Mouse (Mus musculus) C2C12 (cell line): ENCODE measurements around the gene Tpp2. TPM values are rescaled to one million over a fixed set of nuclear protein-coding genes. Genes with fewer than 3 reads are reported as not detected.

Experiments used
- H3K27me3 ChIP-seq: one replicate; pipeline ENCODE4 v1.6.1; 2011; ENCODE audit not compliant: control insufficient read depth, insufficient read depth, insufficient read length
- H3K36me3 ChIP-seq: one replicate; pipeline ENCODE4 v1.6.1; 2011; ENCODE audit not compliant: control insufficient read depth, insufficient read depth
- H3K4me3 ChIP-seq: one replicate; pipeline ENCODE4 v1.5.1; 2011; ENCODE audit warnings: mild to moderate bottlenecking, control low read depth; ENCODE audit not compliant: poor library complexity, insufficient read depth, severe bottlenecking
- H3K79me2 ChIP-seq: one replicate; pipeline ENCODE4 v1.6.1; 2011; ENCODE audit not compliant: control insufficient read depth, insufficient read depth
- H3K79me3 ChIP-seq: one replicate; pipeline ENCODE4 v1.6.1; 2011; ENCODE audit warnings: low read depth, control low read depth
- H3ac ChIP-seq: one replicate; pipeline ENCODE3; 2011; ENCODE audit warnings: low read depth; ENCODE audit not compliant: control insufficient read depth, insufficient read length
- CEBPB ChIP-seq: IDR thresholded peaks from one replicate; pipeline ENCODE4 v1.6.1; 2011; ENCODE audit warnings: low read depth, mild to moderate bottlenecking, control low read depth, moderate library complexity
- CTCF ChIP-seq: IDR thresholded peaks from one replicate; pipeline ENCODE4 v1.5.1; 2011; ENCODE audit not compliant: control insufficient read depth, insufficient read depth, insufficient read length
- FOSL1 ChIP-seq: IDR thresholded peaks from one replicate; pipeline ENCODE4 v1.8.0; 2011; ENCODE audit warnings: mild to moderate bottlenecking, low read length; ENCODE audit not compliant: poor library complexity, insufficient read depth, severe bottlenecking
- MAX ChIP-seq: IDR thresholded peaks from one replicate; pipeline ENCODE4 v1.6.1; 2011; ENCODE audit warnings: mild to moderate bottlenecking, control low read depth
- MYOD1 ChIP-seq: IDR thresholded peaks from one replicate; pipeline ENCODE4 v1.6.1; 2011; ENCODE audit warnings: low read depth; ENCODE audit not compliant: control insufficient read depth, insufficient read length
- MYOG ChIP-seq: IDR thresholded peaks from one replicate; pipeline ENCODE4 v1.6.1; 2011; ENCODE audit not compliant: control insufficient read depth, insufficient read length; ENCODE audit errors: extremely low read depth
- USF1 ChIP-seq: IDR thresholded peaks from one replicate; pipeline ENCODE4 v1.6.1; 2011; ENCODE audit warnings: low read depth, mild to moderate bottlenecking, control low read depth, moderate library complexity
- microRNA-seq: library from miRNA; unstranded; fragments of <30 nt; microRNA quantifications from one replicate; pipeline ENCODE4, GENCODE M21; 2019; ENCODE audit warnings: borderline microRNAs expressed
- polyA plus RNA-seq: library from polyadenylated mRNA; unstranded; fragments of >200 nt; fragmentation: generic; extraction: Trizol; gene quantifications from one replicate; pipeline ENCODE4 v1.2.1, GENCODE M21; 2012; ENCODE audit warnings: missing spikeins

The Tpp2 gene
- polyA plus RNA-seq, 1 experiment, result 15.8 TPM

DNA sequence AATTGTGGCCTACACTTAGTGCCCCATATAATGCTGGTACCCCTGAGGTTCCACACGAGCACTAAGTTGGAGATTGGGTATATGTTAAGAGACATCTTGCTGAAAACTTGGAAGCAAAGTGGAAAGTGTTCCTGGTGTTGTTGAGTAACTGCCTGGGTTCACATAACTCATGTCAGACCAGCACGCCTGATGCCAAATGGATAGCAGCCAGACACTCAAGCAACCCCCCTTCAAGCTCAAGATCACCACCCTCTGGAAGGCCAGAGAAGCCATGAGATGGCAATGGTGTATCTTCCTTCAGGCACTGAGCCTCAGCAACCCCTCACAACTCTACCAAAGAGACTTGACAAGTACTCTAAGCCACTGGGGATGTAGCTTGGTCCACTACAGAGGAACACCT lies 113.1 kb downstream of the Tpp2 start:
- Histone ChIP-seq H3K36me3 (no peaks in the 10 kb centered on the region), H3ac (no peak overlapping the region), H3K79me3 (no peaks in the 10 kb centered on the region), H3K27me3 (peaks cover 6% of the 10 kb centered on the region), H3K4me3 (no peak overlapping the region), H3K79me2 (no peaks in the 10 kb centered on the region)
- TF ChIP-seq USF1, result no peak
- no peak for TF ChIP-seq MYOD1
- no peak for TF ChIP-seq FOSL1
- TF ChIP-seq MYOG, result no peak
- TF ChIP-seq MAX, result no peak
- TF ChIP-seq CTCF, result no peak
- TF ChIP-seq CEBPB, result no peak

Small RNA genes lying within 50 kb of the gene (microRNA-seq; reads per million reads assigned to microRNA genes)
- gene Gm24180, result not detected

Other genes starting within 250 kb of the Tpp2 start
- gene 1500015O10Rik, start 203.0 kb upstream of the Tpp2 start, polyA plus RNA-seq, result 0.15 TPM
- 38.8 TPM for gene Uxs1, start 105.8 kb upstream of the Tpp2 start, polyA plus RNA-seq
- gene Mettl21c, start 86.4 kb downstream of the Tpp2 start, polyA plus RNA-seq, result 0.04 TPM
- 0.02 TPM for gene Gm8251, start 128.3 kb downstream of the Tpp2 start, polyA plus RNA-seq
- 21.9 TPM for gene Tex30, start 168.8 kb downstream of the Tpp2 start, polyA plus RNA-seq
- gene Kdelc1, start 185.2 kb downstream of the Tpp2 start, polyA plus RNA-seq, result 16.2 TPM
- gene Bivm, start 185.3 kb downstream of the Tpp2 start, polyA plus RNA-seq, result 9.1 TPM
- 4.4 TPM for gene Ercc5, start 214.1 kb downstream of the Tpp2 start, polyA plus RNA-seq